Mouse (Mus musculus): ENCODE results near the gene Pard3. TPM values are rescaled to one million over a fixed set of nuclear protein-coding genes. Genes with fewer than 3 reads are reported as not detected.

Gene Pard3
- polyA plus RNA-seq, 1 experiment from 2014 or later = 35.0 TPM

GRCm38 (mm10) chr8:127344421-127344820 lies 280.7 kb downstream of the Pard3 start:
- no peak overlapping the region for H3K9ac ChIP-seq
- WGBS = 78% methylated on average over 3 of the region's 3 CpGs

DNA sequence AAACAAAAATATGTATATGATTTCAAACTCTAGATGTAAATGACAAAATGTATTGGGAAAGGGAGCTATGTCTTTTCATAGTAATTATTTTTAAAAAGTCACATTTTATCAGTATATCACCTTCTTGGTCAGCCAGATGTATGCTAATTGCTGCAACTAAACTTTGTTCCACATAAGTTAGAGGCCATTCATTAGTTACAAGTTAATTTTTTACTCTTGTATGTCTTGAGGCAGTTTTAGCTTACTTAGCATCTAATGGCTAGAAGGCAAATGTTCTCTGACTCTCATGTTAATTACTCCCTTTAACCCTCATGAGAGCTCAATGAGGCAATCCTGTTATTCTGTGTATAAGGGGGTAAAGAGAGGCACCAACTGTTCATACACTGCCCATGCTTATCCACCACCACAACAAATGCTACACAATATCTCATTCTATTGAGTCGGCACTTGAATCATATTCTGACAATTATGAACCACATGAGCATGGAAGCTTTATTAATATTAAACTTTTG lies 282.3 kb downstream of the Pard3 start:
- Histone ChIP-seq H3K27me3 (no peaks in the 10 kb centered on the region), H3K4me2 (replicated peaks) (no peak overlapping the region), H3K4me3 (no peak overlapping the region), H3K4me1 (0 out of 2 replicates have a peak, but pooled peaks cover 5% of the 10 kb centered on the region), H3K9ac (no peak overlapping the region), H3K27ac (no peak overlapping the region), H3K9me3 (no peaks in the 10 kb centered on the region), H3K36me3 (no peaks in the 10 kb centered on the region)
- no peak for ATAC-seq (ENCODE audit: low FRiP score, low read depth)
- WGBS = 92% methylated on average over 1 of the region's 1 CpGs

More at GRCm38 (mm10) chr8:127344421-127344820, 280.7 kb downstream of the Pard3 start:
- Histone ChIP-seq H3K4me2 (replicated peaks) (no peak overlapping the region), H3K27me3 (no peaks in the 10 kb centered on the region), H3K36me3 (no peaks in the 10 kb centered on the region), H3K27ac (no peak overlapping the region), H3K4me1 (0 out of 2 replicates have a peak, but pooled peaks cover 11% of the 10 kb centered on the region), H3K4me3 (no peak overlapping the region), H3K9me3 (no peaks in the 10 kb centered on the region)
- ATAC-seq (ENCODE audit: low FRiP score, low read depth) = no peak

- 0 out of 2 replicates have a peak, but pooled peaks cover 5% of the 10 kb centered on the region for H3K4me1 ChIP-seq
- H3K36me3 ChIP-seq = no peaks in the 10 kb centered on the region
- no peak for ATAC-seq (ENCODE audit: low FRiP score, low read depth)
- no peak overlapping the region for H3K4me3 ChIP-seq
- H3K27me3 ChIP-seq = no peaks in the 10 kb centered on the region
- WGBS = 87% methylated on average over 2 of the region's 2 CpGs
- H3K4me2 ChIP-seq (replicated peaks) = no peak overlapping the region
- no peaks in the 10 kb centered on the region for H3K9me3 ChIP-seq
- H3K9ac ChIP-seq = no peak overlapping the region
- no peak overlapping the region for H3K27ac ChIP-seq
Measured at GRCm38 (mm10) chr8:127347890-127348495, 284.3 kb downstream of the Pard3 start.

GRCm38 (mm10) chr8:127361796-127362195 lies 298.1 kb downstream of the Pard3 start:
- Histone ChIP-seq H3K9me3 (no peaks in the 10 kb centered on the region), H3K27me3 (no peaks in the 10 kb centered on the region), H3K27ac (no peak overlapping the region), H3K9ac (no peak overlapping the region), H3K36me3 (peaks cover 22% of the 10 kb centered on the region), H3K4me1 (no peaks in the 10 kb centered on the region), H3K4me3 (no peak overlapping the region), H3K4me2 (replicated peaks) (no peak overlapping the region)
- no peak for ATAC-seq (ENCODE audit: low FRiP score, low read depth)

DNA sequence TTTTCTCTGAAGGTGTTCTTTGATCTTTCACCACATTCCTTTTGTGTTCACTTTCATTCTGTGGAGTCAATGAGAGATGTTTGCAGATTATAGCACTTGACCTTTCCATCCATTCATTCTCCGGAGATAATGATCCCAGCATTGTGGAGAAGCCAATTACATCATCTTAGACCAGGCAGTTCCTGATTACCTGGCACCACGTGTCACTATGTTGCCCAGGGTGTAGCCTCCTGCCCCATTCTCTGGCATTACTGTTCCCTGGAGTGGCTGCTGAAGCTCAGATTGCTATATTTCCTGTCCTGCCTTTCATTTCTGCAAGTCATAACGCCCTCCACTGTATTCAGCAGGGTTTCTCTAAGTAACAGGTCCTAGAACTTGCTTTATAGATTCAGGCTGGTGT lies 304.7 kb downstream of the Pard3 start:
- no peak overlapping the region for H3K4me3 ChIP-seq
- no peaks in the 10 kb centered on the region for H3K4me1 ChIP-seq
- H3K27ac ChIP-seq = no peak overlapping the region
- H3K9me3 ChIP-seq = no peaks in the 10 kb centered on the region
- H3K9ac ChIP-seq = no peak overlapping the region
- no peak overlapping the region for H3K4me2 ChIP-seq (replicated peaks)
- H3K27me3 ChIP-seq = no peaks in the 10 kb centered on the region
- peaks cover 40% of the 10 kb centered on the region for H3K36me3 ChIP-seq
- 79% methylated on average over 3 of the region's 3 CpGs for WGBS
- no peak for ATAC-seq (ENCODE audit: low FRiP score, low read depth)

DNA sequence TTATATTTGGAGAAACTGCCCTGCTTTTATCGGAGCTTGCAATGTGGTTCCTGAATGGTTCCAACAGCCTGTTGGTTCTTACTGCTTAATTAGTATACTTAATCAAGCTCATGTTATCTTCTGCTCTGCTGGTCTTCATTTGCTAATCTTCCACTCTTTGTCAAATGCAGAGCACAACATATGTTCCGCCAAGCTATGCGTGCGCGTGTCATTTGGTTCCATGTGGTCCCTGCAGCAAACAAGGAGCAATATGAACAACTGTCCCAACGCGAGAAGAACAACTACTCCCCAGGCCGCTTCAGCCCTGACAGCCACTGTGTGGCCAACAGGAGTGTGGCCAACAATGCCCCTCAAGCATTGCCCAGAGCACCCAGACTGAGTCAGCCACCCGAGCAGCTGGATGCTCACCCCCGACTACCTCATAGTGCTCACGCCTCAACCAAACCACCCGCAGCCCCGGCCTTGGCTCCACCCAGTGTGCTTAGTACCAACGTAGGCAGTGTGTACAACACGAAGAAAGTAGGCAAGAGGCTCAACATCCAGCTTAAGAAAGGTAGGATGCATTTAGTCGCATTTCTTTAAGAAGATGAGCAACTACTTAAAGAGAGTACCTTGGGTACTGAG lies 307.7 kb downstream of the Pard3 start:
- ATAC-seq (ENCODE audit: low FRiP score, low read depth) = no peak
- no peaks in the 10 kb centered on the region for H3K27me3 ChIP-seq
- H3K4me1 ChIP-seq = no peaks in the 10 kb centered on the region
- H3K27ac ChIP-seq = no peak overlapping the region
- H3K9me3 ChIP-seq = no peaks in the 10 kb centered on the region
- H3K4me3 ChIP-seq = no peak overlapping the region
- peaks cover 29% of the 10 kb centered on the region for H3K36me3 ChIP-seq
- WGBS = 96% methylated on average over 16 of the region's 16 CpGs
- no peak overlapping the region for H3K9ac ChIP-seq
- no peak overlapping the region for H3K4me2 ChIP-seq (replicated peaks)

DNA sequence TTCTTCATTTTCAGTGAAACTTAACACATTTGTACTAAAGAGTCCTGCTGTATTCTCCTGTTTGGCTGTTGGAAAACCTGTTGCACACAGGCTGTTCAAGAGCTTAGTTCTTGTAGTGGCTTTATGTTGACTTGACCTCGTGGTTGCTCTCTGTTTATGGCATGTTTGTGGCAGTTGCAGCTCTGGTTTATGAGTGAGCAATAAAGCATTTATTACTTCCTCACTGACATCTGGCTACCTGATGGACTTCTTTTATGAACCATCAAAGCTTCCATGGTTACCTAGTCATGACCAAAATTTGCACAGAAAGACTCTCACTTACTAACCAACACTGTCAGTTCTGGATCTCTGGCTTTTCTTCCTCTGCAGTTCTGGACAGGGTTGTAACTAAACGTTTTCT lies 314.1 kb downstream of the Pard3 start:
- no peak overlapping the region for H3K4me2 ChIP-seq (replicated peaks)
- no peak for ATAC-seq (ENCODE audit: low FRiP score, low read depth)
- no peaks in the 10 kb centered on the region for H3K9me3 ChIP-seq
- no peak overlapping the region for H3K9ac ChIP-seq
- no peaks in the 10 kb centered on the region for H3K27me3 ChIP-seq
- peaks cover 21% of the 10 kb centered on the region for H3K36me3 ChIP-seq
- peaks cover 7% of the 10 kb centered on the region for H3K4me1 ChIP-seq
- WGBS = 7% methylated on average over 2 of the region's 2 CpGs
- H3K4me3 ChIP-seq = no peak overlapping the region
- H3K27ac ChIP-seq = no peak overlapping the region

- Histone ChIP-seq H3K27ac (no peak overlapping the region), H3K4me2 (replicated peaks) (no peak overlapping the region), H3K4me1 (peaks cover 7% of the 10 kb centered on the region), H3K4me3 (no peak overlapping the region), H3K9me3 (no peaks in the 10 kb centered on the region), H3K27me3 (no peaks in the 10 kb centered on the region), H3K36me3 (peaks cover 28% of the 10 kb centered on the region), H3K9ac (no peak overlapping the region)
- WGBS = 73% methylated on average over 11 of the region's 11 CpGs
- ATAC-seq (ENCODE audit: low FRiP score, low read depth) = no peak
Measured at GRCm38 (mm10) chr8:127378994-127379858, 315.5 kb downstream of the Pard3 start.

DNA sequence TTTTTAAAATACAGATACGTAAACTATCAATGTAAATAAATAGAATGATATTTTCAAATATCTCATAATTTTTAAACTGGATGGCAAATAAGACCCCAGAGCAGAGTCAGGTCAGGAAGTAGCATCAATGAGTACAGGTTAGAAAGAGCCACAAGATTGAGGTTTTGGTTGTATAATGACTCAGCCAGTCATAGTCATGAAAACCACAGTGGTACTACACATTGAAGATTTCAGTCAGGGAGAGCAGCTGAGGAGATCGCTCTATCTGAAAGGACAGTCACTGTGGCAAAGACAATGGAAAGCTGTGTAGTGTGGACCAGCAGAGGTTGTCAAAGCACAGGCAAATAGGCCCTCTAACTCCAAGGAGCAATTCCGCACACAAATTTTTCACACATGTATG lies 317.6 kb downstream of the Pard3 start:
- Histone ChIP-seq H3K4me2 (replicated peaks) (no peak overlapping the region), H3K27ac (no peak overlapping the region), H3K4me1 (peaks cover 7% of the 10 kb centered on the region), H3K27me3 (no peaks in the 10 kb centered on the region), H3K9me3 (no peaks in the 10 kb centered on the region), H3K4me3 (no peak overlapping the region), H3K9ac (no peak overlapping the region), H3K36me3 (peaks cover 40% of the 10 kb centered on the region)
- 95% methylated on average over 3 of the region's 3 CpGs for WGBS
- no peak for ATAC-seq (ENCODE audit: low FRiP score, low read depth)

DNA sequence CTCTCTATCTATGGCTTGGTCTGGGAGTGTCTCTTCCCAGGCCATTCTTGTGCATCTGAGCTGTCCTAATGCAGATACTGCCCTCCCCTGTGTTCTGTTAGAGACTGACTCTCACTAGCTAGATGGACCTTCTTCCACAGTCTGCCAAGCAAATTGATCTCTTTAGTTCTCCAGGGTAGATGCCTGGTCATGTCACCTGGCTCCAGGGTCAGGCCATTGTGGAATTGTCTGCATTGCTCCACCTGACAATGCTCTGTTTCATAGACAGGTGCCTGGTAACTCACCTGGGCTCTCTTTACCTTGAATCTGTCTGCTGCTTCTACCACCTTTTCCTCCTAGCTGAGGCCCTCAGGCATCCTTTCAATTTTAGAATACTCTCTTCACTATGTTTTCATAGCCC lies 329.0 kb downstream of the Pard3 start:
- H3K9ac ChIP-seq = no peak overlapping the region
- H3K4me1 ChIP-seq = no peaks in the 10 kb centered on the region
- peaks cover 5% of the 10 kb centered on the region; the same call in 1 of the 2 replicates for H3K9me3 ChIP-seq
- no peak overlapping the region for H3K4me2 ChIP-seq (replicated peaks)
- no peak for ATAC-seq (ENCODE audit: low FRiP score, low read depth)
- H3K4me3 ChIP-seq = no peak overlapping the region
- no peak overlapping the region for H3K27ac ChIP-seq
- H3K36me3 ChIP-seq = peaks cover 58% of the 10 kb centered on the region
- H3K27me3 ChIP-seq = no peaks in the 10 kb centered on the region

DNA sequence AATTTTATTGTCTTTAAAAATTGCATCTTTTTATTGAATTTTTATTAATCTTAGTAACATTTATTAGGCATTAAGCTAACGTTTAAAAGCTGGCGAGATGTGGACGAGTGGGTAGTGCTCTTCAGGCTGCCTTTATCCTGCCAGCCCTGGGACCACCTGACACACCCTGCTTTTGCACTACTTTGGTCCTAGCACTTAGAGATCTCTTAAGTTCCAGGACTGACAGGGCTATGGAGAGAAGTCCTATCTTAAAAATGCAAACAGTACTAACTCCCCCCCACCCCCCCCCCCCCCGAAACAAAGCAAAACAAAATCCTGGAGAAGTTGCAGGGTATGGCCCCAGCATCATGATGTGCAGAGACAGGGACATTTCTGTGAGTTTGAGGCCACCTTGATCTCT lies 331.8 kb downstream of the Pard3 start:
- Histone ChIP-seq H3K4me3 (no peak overlapping the region), H3K9ac (no peak overlapping the region), H3K4me2 (replicated peaks) (no peak overlapping the region), H3K27ac (no peak overlapping the region), H3K4me1 (no peaks in the 10 kb centered on the region), H3K9me3 (no peaks in the 10 kb centered on the region; the same call in 1 of the 2 replicates), H3K36me3 (peaks cover 57% of the 10 kb centered on the region), H3K27me3 (no peaks in the 10 kb centered on the region)
- 72% methylated on average over 4 of the region's 4 CpGs for WGBS
- no peak for ATAC-seq (ENCODE audit: low FRiP score, low read depth)

- ATAC-seq (ENCODE audit: low FRiP score, low read depth) = no peak
- Histone ChIP-seq H3K36me3 (peaks cover 47% of the 10 kb centered on the region), H3K27ac (no peak overlapping the region), H3K27me3 (no peaks in the 10 kb centered on the region), H3K4me2 (replicated peaks) (no peak overlapping the region), H3K9ac (no peak overlapping the region), H3K4me1 (no peaks in the 10 kb centered on the region), H3K4me3 (no peak overlapping the region), H3K9me3 (no peaks in the 10 kb centered on the region)
Measured at GRCm38 (mm10) chr8:127405815-127406214, 342.1 kb downstream of the Pard3 start.
